Mouse (Mus musculus) CH12.LX (cell line): ENCODE results near the gene Usp19. TPM values are rescaled to one million over a fixed set of nuclear protein-coding genes. Genes with fewer than 3 reads are reported as not detected.

ENCODE experiments used
- DNase-seq: peaks from one replicate; pipeline ENCODE4 v3.0.0-alpha.2; 2013; ENCODE audit errors: extremely low read depth
- H3K27ac ChIP-seq: 2 replicates; pipeline ENCODE4 v1.5.1; 2012; ENCODE audit warnings: low read depth, mild to moderate bottlenecking, control low read depth, moderate library complexity; ENCODE audit not compliant: insufficient read depth
- H3K27me3 ChIP-seq: replicated peaks from 2 replicates; pipeline ENCODE3; 2012; ENCODE audit warnings: inconsistent platforms
- H3K36me3 ChIP-seq, 2 experiments: replicated peaks in 1 of 2; 2 replicates each; pipeline versions ENCODE3 to v1.6.1; 2012; ENCODE audit warnings: inconsistent platforms in 1 of 2, low read length in 1 of 2, mild to moderate bottlenecking in 1 of 2, mixed read lengths in 1 of 2, moderate library complexity in 1 of 2; ENCODE audit not compliant: control insufficient read depth in 1 of 2, insufficient read depth in 1 of 2
- H3K4me1 ChIP-seq, 2 experiments: 2 replicates each; pipeline ENCODE4 v1.6.1; 2012; ENCODE audit warnings: inconsistent platforms in 1 of 2, moderate library complexity in 1 of 2; ENCODE audit not compliant: insufficient read depth in 2 of 2, control insufficient read depth in 1 of 2
- H3K4me2 ChIP-seq: 2 replicates; pipeline ENCODE4 v1.6.1; 2012; ENCODE audit warnings: low read depth, mild to moderate bottlenecking, control low read depth; ENCODE audit not compliant: poor library complexity, insufficient read depth, severe bottlenecking
- H3K4me3 ChIP-seq, 3 experiments: fragments of 150-350 bp in 1 of 3; sonication (generic) in 1 of 3; replicated peaks in 1 of 3; 2 replicates each; pipeline versions ENCODE3 to v1.5.1; 2011 to 2012; ENCODE audit warnings: low read depth in 2 of 3, low read length in 2 of 3, mild to moderate bottlenecking in 2 of 3, moderate library complexity in 2 of 3, control low read depth in 1 of 3, improper control_type of control experiment in 1 of 3, inconsistent platforms in 1 of 3, mixed read lengths in 1 of 3; ENCODE audit not compliant: poor library complexity in 1 of 3
- H3K79me2 ChIP-seq: replicated peaks from 2 replicates; pipeline ENCODE4 v1.6.1; 2012; ENCODE audit warnings: mild to moderate bottlenecking, moderate library complexity; ENCODE audit not compliant: control insufficient read depth, poor library complexity, insufficient read depth, severe bottlenecking; ENCODE audit errors: extremely low read depth
- H3K9ac ChIP-seq: 2 replicates; pipeline ENCODE4 v1.6.1; 2012; ENCODE audit warnings: low read depth, mild to moderate bottlenecking, control low read depth, moderate library complexity; ENCODE audit not compliant: insufficient read depth
- H3K9me3 ChIP-seq: replicated peaks from 2 replicates; pipeline ENCODE3; 2012; ENCODE audit warnings: low read length, inconsistent platforms, mixed read lengths
- BHLHE40 ChIP-seq: IDR thresholded peaks from 2 replicates; pipeline ENCODE4 v1.6.1; 2011; ENCODE audit warnings: mild to moderate bottlenecking, low read depth, low read length, improper control_type of control experiment
- CHD1 ChIP-seq: IDR thresholded peaks from 2 replicates; pipeline ENCODE4 v1.6.1; 2012; ENCODE audit warnings: low read depth, low read length, improper control_type of control experiment, inconsistent platforms
- CHD2 ChIP-seq: IDR thresholded peaks from 2 replicates; pipeline ENCODE4 v1.6.1; 2011; ENCODE audit warnings: low read length, improper control_type of control experiment
- CTCF ChIP-seq, 2 experiments: IDR thresholded peaks in 1 of 2; conservative IDR thresholded peaks in 1 of 2; 2 replicates each; pipeline ENCODE4 v1.5.1; 2011 to 2012; ENCODE audit warnings: low read depth in 2 of 2, low read length in 2 of 2, improper control_type of control experiment in 1 of 2, inconsistent platforms in 1 of 2, mild to moderate bottlenecking in 1 of 2, moderate library complexity in 1 of 2
- ELF1 ChIP-seq: IDR thresholded peaks from 2 replicates; pipeline ENCODE4 v1.6.1; 2014; ENCODE audit warnings: low read depth, mild to moderate bottlenecking, inconsistent platforms, low read length, improper control_type of control experiment
- EP300 ChIP-seq: IDR thresholded peaks from 2 replicates; pipeline ENCODE4 v1.6.1; 2011; ENCODE audit warnings: low read length, improper control_type of control experiment
- ETS1 ChIP-seq: conservative IDR thresholded peaks from 2 replicates; pipeline ENCODE4 v1.6.1; 2012; ENCODE audit warnings: low read depth, mild to moderate bottlenecking, inconsistent platforms, low read length, improper control_type of control experiment, moderate library complexity
- GABPA ChIP-seq: IDR thresholded peaks from 2 replicates; pipeline ENCODE4 v1.6.1; 2012; ENCODE audit warnings: low read depth, low read length, improper control_type of control experiment, inconsistent platforms; ENCODE audit not compliant: insufficient replicate concordance
- HCFC1 ChIP-seq: IDR thresholded peaks from 2 replicates; pipeline ENCODE4 v1.6.1; 2012; ENCODE audit warnings: low read depth, mild to moderate bottlenecking, inconsistent platforms, low read length, improper control_type of control experiment
- JUN ChIP-seq: IDR thresholded peaks from 2 replicates; pipeline ENCODE4 v1.6.1; 2011; ENCODE audit warnings: low read depth, mild to moderate bottlenecking, low read length, improper control_type of control experiment, moderate library complexity; ENCODE audit not compliant: insufficient read depth
- JUND ChIP-seq: conservative IDR thresholded peaks from 2 replicates; pipeline ENCODE4 v1.6.1; 2011; ENCODE audit warnings: low read depth, low read length, improper control_type of control experiment
- MAFK ChIP-seq: IDR thresholded peaks from 2 replicates; pipeline ENCODE4 v1.6.1; 2011; ENCODE audit warnings: low read length, improper control_type of control experiment; ENCODE audit not compliant: insufficient replicate concordance
- MAZ ChIP-seq: IDR thresholded peaks from 2 replicates; pipeline ENCODE4 v1.6.1; 2012; ENCODE audit warnings: low read depth, mild to moderate bottlenecking, inconsistent platforms, low read length, improper control_type of control experiment, moderate library complexity
- MEF2A ChIP-seq: IDR thresholded peaks from 2 replicates; pipeline ENCODE4 v1.6.1; 2014; ENCODE audit warnings: low read depth, mild to moderate bottlenecking, inconsistent platforms, low read length, improper control_type of control experiment, borderline replicate concordance
- MXI1 ChIP-seq: IDR thresholded peaks from 2 replicates; pipeline ENCODE4 v1.6.1; 2011; ENCODE audit warnings: mild to moderate bottlenecking, low read depth, low read length, improper control_type of control experiment
- NELFE ChIP-seq: IDR thresholded peaks from 2 replicates; pipeline ENCODE4 v1.6.1; 2011; ENCODE audit warnings: low read depth, low read length, improper control_type of control experiment
- POLR2A ChIP-seq: IDR thresholded peaks from 2 replicates; pipeline ENCODE4 v1.6.1; 2011; ENCODE audit warnings: low read depth, mild to moderate bottlenecking, improper control_type of control experiment, low read length
- POLR2AphosphoS2 ChIP-seq: IDR thresholded peaks from 2 replicates; pipeline ENCODE4 v1.6.1; 2011; ENCODE audit warnings: low read depth, low read length, improper control_type of control experiment
- RAD21 ChIP-seq: IDR thresholded peaks from 2 replicates; pipeline ENCODE4 v1.6.1; 2011; ENCODE audit warnings: low read depth, mild to moderate bottlenecking, low read length, improper control_type of control experiment, moderate library complexity
- RCOR1 ChIP-seq: conservative IDR thresholded peaks from 2 replicates; pipeline ENCODE4 v1.6.1; 2012; ENCODE audit warnings: low read depth, mild to moderate bottlenecking, inconsistent platforms, low read length, improper control_type of control experiment
- SIN3A ChIP-seq: IDR thresholded peaks from 2 replicates; pipeline ENCODE4 v1.6.1; 2012; ENCODE audit warnings: low read length, improper control_type of control experiment, inconsistent platforms
- SMC3 ChIP-seq: IDR thresholded peaks from 2 replicates; pipeline ENCODE4 v1.6.1; 2011; ENCODE audit warnings: low read depth, low read length, improper control_type of control experiment
- ZC3H11A ChIP-seq: IDR thresholded peaks from 2 replicates; pipeline ENCODE4 v1.6.1; 2012; ENCODE audit warnings: low read depth, mild to moderate bottlenecking, inconsistent platforms, low read length, improper control_type of control experiment
- dilution Hi-C: fragments of 300-500 bp; cut with MboI; formaldehyde crosslinking; loops from 2 replicates; pipeline ENCODE4 v1.14.3; 2020; ENCODE audit warnings: low sequenced_read_pairs; ENCODE audit not compliant: extremely low pct_unique_long_range_greater_than_20kb, extremely low pct_ligation_motif_present
- in situ Hi-C: fragments of 300-500 bp; cut with MboI; formaldehyde crosslinking; loops from 3 replicates; pipeline ENCODE4 v1.14.3; 2019; ENCODE audit warnings: low sequenced_read_pairs, low pct_ligation_motif_present, low pct_unique_long_range_greater_than_20kb, mixed read lengths
- polyA plus RNA-seq: library from polyadenylated mRNA; unstranded; fragments of >175 nt; gene quantifications from 2 replicates; pipeline ENCODE4 v1.2.1, GENCODE M21; 2012; ENCODE audit warnings: low read depth; ENCODE audit not compliant: insufficient read length
- total RNA-seq, 2 experiments: library from RNA; depleted of rRNA; stranded (reverse); fragments of 300-350 nt in 1 of 2; fragments of >200 nt in 1 of 2; gene quantifications; 2 replicates each; pipeline ENCODE4 v1.2.3; 2012 to 2014

Usp19 gene
- total and polyA plus RNA-seq, 3 experiments, result 36.5 to 106 (median 69.9) TPM

DNA sequence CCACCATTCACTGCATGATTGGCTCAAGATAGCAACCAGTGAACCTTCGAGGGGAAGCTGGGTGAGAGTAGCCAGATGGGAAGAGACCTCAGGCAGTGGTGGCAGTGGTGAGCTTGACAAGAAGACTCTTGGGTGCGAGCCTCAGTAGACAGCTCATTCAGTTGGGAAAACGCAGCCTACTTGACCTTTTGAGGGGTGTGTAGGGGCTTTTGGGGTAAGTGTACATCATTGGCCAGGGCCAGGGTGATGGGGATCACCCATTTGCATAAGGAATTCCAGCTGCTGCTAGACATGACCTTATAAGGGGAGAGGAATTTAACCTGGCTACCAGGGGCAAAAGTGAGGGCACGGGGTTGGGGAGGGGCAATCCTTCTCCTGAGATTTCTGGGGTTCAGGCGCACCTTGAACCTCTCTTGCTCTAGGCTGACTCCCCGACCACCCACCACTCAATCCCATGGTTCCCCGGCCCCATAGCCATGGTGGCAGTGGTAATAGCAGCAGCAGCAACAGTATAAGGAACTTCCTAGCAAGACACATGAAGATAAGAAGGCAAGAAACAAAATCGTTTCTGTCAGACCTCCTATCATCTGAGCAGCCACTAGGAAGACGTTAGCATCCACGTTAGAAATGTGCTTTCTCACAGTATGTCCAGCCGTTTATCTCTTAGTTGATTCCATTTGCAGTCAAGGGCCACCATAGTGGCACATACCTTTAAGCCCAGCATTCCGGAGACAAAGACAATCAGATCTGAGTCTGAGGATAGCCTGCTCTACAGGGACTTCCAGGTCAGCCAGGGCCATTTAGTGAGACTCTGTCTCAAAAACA, 34.4 kb upstream of the Usp19 start:
- in situ Hi-C loops (no loop called here), dilution Hi-C loops (no loop called here)
- peaks cover 4% of the 10 kb centered on the region for H3K79me2 ChIP-seq
- DNase-seq, result no peak
- no peaks in the 10 kb centered on the region for H3K9me3 ChIP-seq
- no peaks in the 10 kb centered on the region for H3K36me3 ChIP-seq
- H3K9ac ChIP-seq, result no peak overlapping the region
- peaks cover 4 to 23% of the 10 kb centered on the region in 2 experiments; a peak in 3 of 4 replicates for H3K4me1 ChIP-seq
- TF ChIP-seq SMC3 (no peak), MXI1 (no peak), MAFK (no peak), JUN (no peak), HCFC1 (no peak), MAZ (no peak), SIN3A (no peak), ZC3H11A (no peak), CTCF (conservative IDR thresholded peaks at IDR 0.05 in 1 of 2, IDR thresholded peaks at IDR 0.05 in 1 of 2; ENCODE audit: low read depth in 2 of 2, low read length in 2 of 2) (no peak), ETS1 (no peak), MEF2A (no peak), NELFE (no peak)
- H3K4me3 ChIP-seq, result no peak overlapping the region
- peaks cover 9% of the 10 kb centered on the region for H3K27me3 ChIP-seq
- no peak overlapping the region for H3K4me2 ChIP-seq
- no peak overlapping the region for H3K27ac ChIP-seq

DNA sequence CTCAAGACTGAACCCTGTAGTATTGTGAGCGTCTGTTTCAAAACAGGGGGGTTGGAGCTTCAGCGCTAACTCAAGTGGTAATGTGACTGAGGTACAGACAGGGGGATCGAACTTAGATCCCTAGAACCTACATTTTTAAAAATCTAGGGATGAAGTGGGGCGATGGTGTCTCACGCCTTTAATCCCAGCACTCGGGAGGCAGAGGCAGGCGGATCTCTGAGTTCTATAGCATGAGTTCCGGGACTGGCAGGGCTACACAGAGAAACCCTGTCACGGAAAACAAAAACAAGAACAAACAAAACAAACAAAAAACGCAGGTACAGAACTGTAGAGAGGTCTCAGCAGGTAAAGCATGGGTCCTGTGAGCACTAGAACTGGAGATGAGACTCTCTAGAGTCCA, 33.4 kb upstream of the Usp19 start:
- Histone ChIP-seq H3K27me3 (peaks cover 5% of the 10 kb centered on the region), H3K79me2 (peaks cover 14% of the 10 kb centered on the region), H3K27ac (no peak overlapping the region), H3K4me2 (no peak overlapping the region), H3K4me3 (no peak overlapping the region), H3K9me3 (no peaks in the 10 kb centered on the region), H3K9ac (no peak overlapping the region), H3K4me1 (peaks cover 10 to 29% of the 10 kb centered on the region in 2 experiments), H3K36me3 (peaks cover 0 to 3% of the 10 kb centered on the region in 2 experiments)
- TF ChIP-seq ELF1, result no peak
- no peak for TF ChIP-seq RAD21
- TF ChIP-seq RCOR1, result no peak
- no peak for TF ChIP-seq BHLHE40
- no peak for TF ChIP-seq GABPA
- no peak for TF ChIP-seq JUND
- TF ChIP-seq CHD1, result no peak
- no peak for TF ChIP-seq EP300
- TF ChIP-seq CHD2, result no peak
- no peak for TF ChIP-seq JUN
- TF ChIP-seq POLR2A, result no peak
- no peak for TF ChIP-seq POLR2AphosphoS2
- dilution Hi-C loops, result no loop called here
- in situ Hi-C loops, result no loop called here
- no peak for DNase-seq
